In genomic region chr6:143259169-143259629, GRCm38 (mm10) we compare ENCODE assay signal across 9 mouse cellular contexts.
A peak's percentile ranks its signal among the peaks of the same experiment; 100 is the strongest.
DNase-seq lines count a peak whose midpoint lies in the region; ATAC-seq lines count a peak whose summit lies in the region.
"Had no signal": no experiment of that assay in that cellular context is flagged by ENCODE, and none has a peak within 500 bp of the region (broad histone marks: within the 10 kb centered on the region; RNA-seq: fewer than 3 reads in every experiment).

No protein-coding gene starts in this region.

- H3K4me3 ChIP-seq in hindbrain, embryonic 12.5 days: no peak overlapping the region
- no peak overlapping the region for H3K4me3 ChIP-seq in liver, embryonic 12.5 days

- H3K27me3 ChIP-seq in hindbrain, embryonic 12.5 days: no peaks in the 10 kb centered on the region
- 0 out of 2 replicates have a peak, but pooled peaks cover 3% of the 10 kb centered on the region for H3K27me3 ChIP-seq in liver, embryonic 12.5 days (replicated peaks)

- peak; percentile 76 for ATAC-seq in hindbrain, embryonic 12.5 days (ENCODE audit: low FRiP score)
- ATAC-seq in inflammation-experienced regulatory T-cells, adult 6 months: no peak
- no peak for ATAC-seq in liver, embryonic 12.5 days

- no peaks in the 10 kb centered on the region for H3K36me3 ChIP-seq in hindbrain, embryonic 12.5 days
- H3K36me3 ChIP-seq in liver, embryonic 12.5 days: no peaks in the 10 kb centered on the region

- WGBS in hindbrain, embryonic 12.5 days: 27% methylated on average over 17 of the region's 17 CpGs
- 71% methylated on average over 17 of the region's 17 CpGs for WGBS in liver, embryonic 12.5 days (ENCODE audit: insufficient replicate concordance)

- no peaks in the 10 kb centered on the region for H3K9me3 ChIP-seq in hindbrain, embryonic 12.5 days (replicated peaks)
- no peaks in the 10 kb centered on the region for H3K9me3 ChIP-seq in liver, embryonic 12.5 days (replicated peaks)

- H3K4me2 ChIP-seq in hindbrain, embryonic 12.5 days (replicated peaks): peak overlapping the region; percentile 42
- H3K4me2 ChIP-seq in liver, embryonic 12.5 days: no peak overlapping the region

- peak overlapping the region; percentile 35; the same call in 1 of the 2 replicates for H3K27ac ChIP-seq in hindbrain, embryonic 12.5 days
- no peak overlapping the region for H3K27ac ChIP-seq in liver, embryonic 12.5 days

- H3K4me1 ChIP-seq in hindbrain, embryonic 12.5 days: peaks cover 38% of the 10 kb centered on the region
- no peaks in the 10 kb centered on the region for H3K4me1 ChIP-seq in liver, embryonic 12.5 days

- DNase-seq in layer of hippocampus, adult 8-10 months (ENCODE audit: low spot score in 2 of 2): peak; percentile 11 to 20
- no peak for DNase-seq in layer of hippocampus, adult 11-12 months (ENCODE audit: low spot score)
- peak; percentile 33 to 48 for DNase-seq in cerebellum, postnatal 25 days
- DNase-seq in neural tube, embryonic 10.5 days (ENCODE audit: extremely low spot score, low spot score): peak; percentile 21
- DNase-seq in thymus, postnatal 14 days: no peak
- DNase-seq: gastrocnemius, postnatal 25 days had no signal

- H3K9ac ChIP-seq in hindbrain, embryonic 12.5 days: no peak overlapping the region
- no peak overlapping the region for H3K9ac ChIP-seq in liver, embryonic 12.5 days

Comparison
In these comparisons a context has a peak if more than half of its experiments do, and no peak if none do; other contexts are left out.
1. DNase-seq: peak in layer of hippocampus, adult 8-10 months (2 of 2), cerebellum, postnatal 25 days (2 of 2) and neural tube, embryonic 10.5 days (single experiment); none in layer of hippocampus, adult 11-12 months (single experiment) and thymus, postnatal 14 days (single experiment).